25 mouse cellular contexts compared by ENCODE assay signal in genomic region chr1:131048121-131048863, GRCm38 (mm10). TPM values are rescaled to one million over a fixed set of nuclear protein-coding genes. Genes with fewer than 3 reads are reported as not detected.
"Had no signal": no experiment of that assay in that cellular context is flagged by ENCODE, and none has a peak within 500 bp of the region (broad histone marks: within the 10 kb centered on the region; RNA-seq: fewer than 3 reads in every experiment).

No protein-coding gene starts in this region.

- H3K9me3 ChIP-seq: limb, embryonic 10.5 days; limb, embryonic 13.5 days; liver, embryonic 13.5 days; midbrain, embryonic 12.5 days; midbrain, embryonic 15.5 days had no signal

- H3K4me2 ChIP-seq: limb, embryonic 13.5 days; liver, embryonic 13.5 days; lung, embryonic 14.5 days; midbrain, embryonic 12.5 days; midbrain, embryonic 15.5 days had no signal

- H3K27ac ChIP-seq: layer of hippocampus, adult 2 months; limb, embryonic 10.5 days; limb, embryonic 13.5 days; liver, embryonic 13.5 days; macrophage; midbrain, embryonic 12.5 days; midbrain, embryonic 15.5 days had no signal

- DNase-seq: layer of hippocampus, adult 9-11 months; liver; liver, embryonic 13.5 days; lung, embryonic 14.5 days; thymus, adult 18-20 months; thymus, postnatal 4 days had no signal

- ATAC-seq: intestine, postnatal 0 days; lung, postnatal 0 days; midbrain, embryonic 15.5 days had no signal

- H3K4me3 ChIP-seq: layer of hippocampus, adult 2 months; limb, embryonic 10.5 days; limb, embryonic 13.5 days; liver, embryonic 13.5 days; midbrain, embryonic 12.5 days; midbrain, embryonic 15.5 days had no signal

- H3K36me3 ChIP-seq: liver, embryonic 13.5 days; midbrain, embryonic 15.5 days had no signal

- H3K27me3 ChIP-seq: limb, embryonic 13.5 days; liver, embryonic 13.5 days; midbrain, embryonic 12.5 days; midbrain, embryonic 15.5 days had no signal

- H3K9ac ChIP-seq: limb, embryonic 13.5 days; liver, embryonic 13.5 days; lung, embryonic 14.5 days; midbrain, embryonic 12.5 days; midbrain, embryonic 15.5 days had no signal

RNA-seq across cellular contexts. Expression of gene Il10, which starts 28.6 kb away (rescaled TPM):
- total RNA-seq: layer of hippocampus, adult 2 months; layer of hippocampus, postnatal 25 days; left cerebral cortex, adult 18-20 months; left cerebral cortex, postnatal 25 days; megakaryocyte, adult 5-6 weeks had no signal
- polyA plus RNA-seq: intestine, embryonic 14.5 days; intestine, postnatal 0 days; limb, embryonic 10.5 days; liver, embryonic 13.5 days; liver, embryonic 16.5 days; lung, embryonic 14.5 days; lung, postnatal 0 days; midbrain, embryonic 12.5 days; midbrain, embryonic 15.5 days; neural tube, embryonic 11.5 days; neural tube, embryonic 14.5 days; small intestine, adult 2 months; stomach, embryonic 16.5 days; testis, adult 2 months had no signal
